Mouse (Mus musculus) brain, embryonic 18.5 days (tissue): ENCODE measurements at regions not wholly inside any gene's neighbourhood (a gene's known extent, or its start where the extent isn't known, plus 50 kb on each side); places are given as distances from the start of the nearest gene placed in this dataset.

Source experiments
- DNase-seq: peaks from one replicate; pipeline ENCODE4 v3.0.0-alpha.2; 2012; ENCODE audit warnings: low read depth, low spot score

GRCm38 (mm10) chr12:62342141-62342540 lies 819.2 kb downstream of the Lrfn5 start:
- DNase-seq = peak; percentile 24
